Mouse (Mus musculus): ENCODE measurements around the gene Samd4b.
"Not testable (repeated sequence)": the region's sequence is repeated elsewhere in the genome, so short reads cannot be mapped to it uniquely, and the experiment has no call there.

The Samd4b gene

DNA sequence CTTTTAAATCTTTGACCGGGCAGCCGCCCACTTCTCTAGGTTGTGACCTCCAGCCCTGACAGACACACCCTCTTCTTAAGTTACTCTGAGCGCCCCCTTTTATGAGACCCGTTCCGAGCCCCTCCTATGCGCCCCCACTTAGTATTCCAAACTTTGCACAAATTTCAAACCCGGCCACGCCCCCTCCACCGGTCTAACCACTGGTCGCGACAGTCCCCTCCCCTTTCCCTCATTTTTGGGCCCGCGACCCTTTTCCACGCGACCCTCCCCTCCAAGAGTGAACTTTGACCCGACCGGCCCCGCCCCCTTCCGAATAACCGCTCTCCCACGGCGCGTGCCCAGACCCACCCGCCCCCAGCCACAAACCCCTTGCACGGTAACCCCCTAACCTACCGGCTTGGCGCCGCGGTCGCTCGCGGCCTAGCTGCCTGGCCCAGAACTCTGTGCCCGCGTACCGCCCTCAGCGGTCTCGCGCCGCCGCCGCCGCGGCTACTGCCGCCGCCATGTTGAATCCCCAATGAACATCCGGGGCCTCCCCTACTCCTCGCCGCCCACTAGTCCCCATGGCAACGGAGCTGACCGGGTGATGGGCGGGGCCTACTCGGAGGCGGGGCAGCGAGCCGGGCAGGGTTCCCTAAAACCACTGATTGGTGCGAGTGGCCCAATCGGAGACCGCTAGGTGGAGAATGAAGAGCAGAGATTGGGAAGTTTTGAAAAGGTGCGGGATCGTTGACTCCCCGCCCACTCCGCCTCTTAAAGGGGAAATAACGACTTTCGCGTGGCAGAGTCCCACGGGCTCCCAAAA lies at the start of gene Samd4b, which contains the start of gene Pak4:
Samd4b (minus strand) TSS at position 503 of the 805 bp plus-strand sequence.
Pak4 (minus strand) TSS at position 544 of the 805 bp plus-strand sequence.
- DNase-seq (ENCODE audit: low read depth, low spot score) = peak; percentile 97

GRCm38 (mm10) chr7:28647016-28647415 lies 49.1 kb upstream of the Samd4b start:
- DNase-seq (ENCODE audit: low read depth, low spot score) = no peak

GRCm38 (mm10) chr7:28645947-28646475 lies 48.1 kb upstream of the Samd4b start:
- DNase-seq (ENCODE audit: low read depth, low spot score) = no peak

GRCm38 (mm10) chr7:28645366-28645765 lies 47.4 kb upstream of the Samd4b start:
- no peak for DNase-seq (ENCODE audit: low read depth, low spot score)

- DNase-seq (ENCODE audit: low read depth, low spot score) = no peak
Observed at GRCm38 (mm10) chr7:28641546-28641945, 43.6 kb upstream of the Samd4b start.

DNA sequence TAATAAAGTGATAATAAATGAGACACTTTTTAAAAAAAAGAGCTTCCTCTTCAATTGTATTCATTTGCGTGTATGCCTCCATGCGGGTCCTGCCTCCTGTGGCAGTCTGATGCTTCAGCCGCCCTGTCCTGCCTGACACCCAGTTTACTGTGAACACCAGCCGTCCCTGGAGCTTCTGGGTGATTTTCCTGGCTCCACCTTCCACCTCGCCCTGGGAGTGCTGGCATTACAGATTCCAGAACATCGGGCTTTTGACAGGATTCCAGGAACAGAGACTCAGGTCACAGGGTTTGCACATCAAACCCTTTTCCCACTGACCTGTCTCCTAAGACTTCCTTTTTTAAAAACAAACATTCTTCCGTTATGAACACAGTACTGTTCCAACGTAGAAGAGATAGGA lies 39.6 kb upstream of the Samd4b start:
- no peak for DNase-seq (ENCODE audit: low read depth, low spot score)

GRCm38 (mm10) chr7:28634128-28634527 lies 36.2 kb upstream of the Samd4b start:
- DNase-seq (ENCODE audit: low read depth, low spot score) = no peak

GRCm38 (mm10) chr7:28631073-28631472 lies 33.1 kb upstream of the Samd4b start, which contains the start of gene Acp7:
TSS of gene Acp7 (minus strand) at chr7:28631332.
- no peak for DNase-seq (ENCODE audit: low read depth, low spot score)

DNA sequence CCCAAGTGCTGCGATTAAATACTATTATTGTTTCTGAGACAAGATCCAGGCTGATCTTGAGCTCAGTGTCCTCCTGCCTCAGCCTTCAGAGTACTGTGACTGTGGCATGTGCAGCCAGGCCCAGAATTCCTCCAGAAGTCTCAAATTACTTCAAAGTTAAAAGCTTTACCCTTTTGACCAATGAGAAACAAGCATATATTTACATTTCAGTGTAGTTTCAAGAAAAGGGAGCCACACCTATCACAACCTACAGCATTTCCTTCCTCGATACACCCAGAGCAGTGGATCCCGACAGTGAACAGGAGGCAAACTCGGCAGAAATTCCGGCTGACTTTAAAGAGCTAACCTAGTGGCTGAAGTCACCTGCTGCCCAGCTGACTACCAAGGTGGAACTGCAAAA lies 26.8 kb upstream of the Samd4b start:
- no peak for DNase-seq (ENCODE audit: low read depth, low spot score)

GRCm38 (mm10) chr7:28619098-28619715 lies 21.3 kb upstream of the Samd4b start:
- DNase-seq (ENCODE audit: low read depth, low spot score) = no peak

- no peak for DNase-seq (ENCODE audit: low read depth, low spot score)
Observed at GRCm38 (mm10) chr7:28605951-28606350, 8.0 kb upstream of the Samd4b start.

- DNase-seq (ENCODE audit: low read depth, low spot score) = not testable (repeated sequence)
Observed at GRCm38 (mm10) chr7:28603788-28604187, 5.8 kb upstream of the Samd4b start.

DNA sequence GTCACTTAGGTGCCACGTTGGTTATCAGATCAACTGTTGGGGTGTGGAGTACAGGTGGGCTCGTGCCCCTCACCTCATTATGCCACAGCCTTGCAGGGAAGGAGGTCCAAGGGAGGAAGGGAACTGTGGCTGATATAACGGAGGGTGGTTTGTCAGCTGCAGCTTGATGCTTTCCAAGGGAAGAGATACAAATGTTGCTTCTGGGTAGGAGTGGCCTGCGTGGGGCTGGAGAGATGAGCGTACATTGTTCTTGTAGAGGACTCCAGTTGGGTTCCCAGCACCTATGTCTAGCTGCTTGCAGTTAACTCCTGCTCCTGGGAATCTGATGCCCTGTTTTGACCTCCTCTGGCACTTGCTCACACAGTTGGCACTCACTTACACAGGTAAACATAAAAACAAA lies 5.2 kb upstream of the Samd4b start:
- no peak for DNase-seq (ENCODE audit: low read depth, low spot score)

GRCm38 (mm10) chr7:28601668-28602067 lies 3.7 kb upstream of the Samd4b start:
- no peak for DNase-seq (ENCODE audit: low read depth, low spot score)

DNA sequence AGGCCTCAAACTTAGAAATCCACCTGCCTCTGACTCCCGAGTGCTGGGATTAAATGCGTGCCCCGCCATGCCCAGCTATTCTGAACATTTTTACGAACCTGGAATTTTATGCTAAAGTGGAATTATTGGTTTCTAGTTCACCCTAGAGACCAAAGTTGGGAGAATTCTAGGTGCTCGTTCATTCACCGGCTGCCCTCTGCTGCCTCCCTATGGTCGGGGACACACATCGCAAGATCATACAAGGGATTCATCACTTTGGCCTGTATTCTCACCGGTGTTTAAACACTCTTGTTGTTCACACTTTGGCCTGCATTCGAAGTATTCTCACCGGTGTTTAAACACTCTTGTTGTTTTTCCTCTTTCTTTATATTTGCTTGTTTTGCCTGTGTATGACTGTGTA lies 3.1 kb upstream of the Samd4b start:
- DNase-seq (ENCODE audit: low read depth, low spot score) = no peak

DNA sequence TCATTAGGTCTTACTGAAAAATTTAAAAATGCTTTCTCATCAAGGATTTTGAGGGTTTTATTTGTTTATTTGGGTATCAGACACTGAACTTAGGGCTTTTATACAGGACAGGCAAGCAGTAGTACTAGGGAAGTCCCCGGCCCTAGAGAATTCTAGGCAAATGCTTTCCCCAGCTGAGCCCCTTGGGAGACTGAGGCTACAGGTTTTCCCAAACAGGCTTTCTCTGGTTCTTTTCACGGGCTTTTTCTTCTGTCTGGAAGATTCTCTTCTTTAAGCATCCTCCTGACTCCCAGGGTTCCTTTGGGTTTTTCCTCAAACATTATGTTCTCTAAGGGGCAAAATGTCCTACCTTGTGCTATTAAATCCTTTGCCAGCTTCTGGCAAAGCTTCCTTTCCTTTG lies 1.0 kb upstream of the Samd4b start:
- no peak for DNase-seq (ENCODE audit: low read depth, low spot score)

GRCm38 (mm10) chr7:28597277-28597570 lies 720 bp downstream of the Samd4b start:
- no peak for DNase-seq (ENCODE audit: low read depth, low spot score)

- no peak for DNase-seq (ENCODE audit: low read depth, low spot score)
Observed at GRCm38 (mm10) chr7:28596436-28597276, 1.3 kb downstream of the Samd4b start.

- DNase-seq (ENCODE audit: low read depth, low spot score) = no peak
Observed at GRCm38 (mm10) chr7:28595751-28596435, 2.1 kb downstream of the Samd4b start.

- DNase-seq (ENCODE audit: low read depth, low spot score) = no peak
Observed at GRCm38 (mm10) chr7:28593206-28594111, 4.5 kb downstream of the Samd4b start.
